Mouse (Mus musculus) megakaryocyte progenitor cell, adult 5-6 weeks (primary cell): ENCODE results near the gene Galnt9. TPM values are rescaled to one million over a fixed set of nuclear protein-coding genes. Genes with fewer than 3 reads are reported as not detected.

ENCODE experiments used
- ATAC-seq: replicated peaks from 2 replicates; pipeline ENCODE4 v1.8.0; 2016; ENCODE audit warnings: mild to moderate bottlenecking, moderate TSS enrichment, inconsistent platforms; ENCODE audit not compliant: poor library complexity
- total RNA-seq, 2 experiments: library from RNA; stranded (forward) in 1 of 2; stranded (reverse) in 1 of 2; fragments of 157-497, 149-512 nt in 1 of 2; fragments of 200-1000 nt in 1 of 2; gene quantifications; 2 replicates each; pipeline versions ENCODE4 v1.2.3 to v1.2.4; 2015 to 2017

The Galnt9 gene
- total RNA-seq (2015) (0.39 TPM in 1 of 2 replicates, not detected in the other), total RNA-seq (2017) (0.12 TPM in 1 of 2 replicates, not detected in the other)

- peak; percentile 91 for ATAC-seq
Measured at GRCm38 (mm10) chr5:110543951-110544690, at the start of gene Galnt9. TSS of gene Galnt9 (plus strand) at chr5:110544355.

GRCm38 (mm10) chr5:110494396-110494795 lies 49.8 kb upstream of the Galnt9 start:
- ATAC-seq: no peak

GRCm38 (mm10) chr5:110495051-110495450 lies 49.1 kb upstream of the Galnt9 start:
- no peak for ATAC-seq

GRCm38 (mm10) chr5:110497556-110497955 lies 46.6 kb upstream of the Galnt9 start:
- no peak for ATAC-seq

- ATAC-seq: no peak
Measured at GRCm38 (mm10) chr5:110498071-110498470, 46.1 kb upstream of the Galnt9 start.

DNA sequence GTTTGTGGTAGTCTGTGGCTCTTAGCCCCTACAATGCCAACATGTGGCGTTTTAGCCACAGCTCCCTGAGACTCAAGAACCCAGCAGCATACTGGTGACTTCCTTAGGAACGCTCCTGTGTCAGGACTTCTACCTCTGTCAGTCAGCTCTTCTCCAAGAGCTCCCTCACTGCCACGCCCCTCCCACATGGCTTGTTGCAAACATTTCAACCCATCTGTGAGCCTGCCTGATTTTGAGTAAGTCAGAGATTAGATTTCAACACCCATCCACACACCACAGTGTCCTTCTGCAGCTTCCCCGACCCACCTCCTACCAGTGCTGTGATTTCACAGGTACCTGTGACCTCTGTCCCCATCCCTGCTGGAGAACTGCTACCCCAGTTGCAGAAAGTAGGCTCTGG lies 43.9 kb upstream of the Galnt9 start:
- no peak for ATAC-seq

- no peak for ATAC-seq
Measured at GRCm38 (mm10) chr5:110503361-110503760, 40.8 kb upstream of the Galnt9 start.

- no peak for ATAC-seq
Measured at GRCm38 (mm10) chr5:110505611-110506294, 38.4 kb upstream of the Galnt9 start.

GRCm38 (mm10) chr5:110506295-110506616 lies 37.9 kb upstream of the Galnt9 start:
- no peak for ATAC-seq

DNA sequence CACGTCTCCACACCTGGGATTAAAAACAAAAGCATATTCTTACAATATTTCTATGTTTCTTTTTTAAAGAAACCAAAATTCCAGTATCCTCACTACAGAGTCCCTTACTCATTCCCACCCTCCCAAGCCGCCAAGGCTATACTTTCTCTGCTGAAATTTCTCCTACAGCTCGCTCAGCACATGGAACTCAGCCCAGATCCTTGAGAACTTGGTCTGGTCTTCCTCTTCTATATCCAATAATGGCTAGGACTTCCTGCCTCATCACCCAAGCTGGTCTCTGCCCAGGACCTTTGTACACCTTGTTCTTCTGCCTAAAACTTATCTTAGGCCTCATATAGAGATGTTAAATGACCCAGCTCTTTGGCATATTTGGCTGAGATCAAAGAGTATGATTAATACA lies 37.3 kb upstream of the Galnt9 start:
- ATAC-seq: no peak

DNA sequence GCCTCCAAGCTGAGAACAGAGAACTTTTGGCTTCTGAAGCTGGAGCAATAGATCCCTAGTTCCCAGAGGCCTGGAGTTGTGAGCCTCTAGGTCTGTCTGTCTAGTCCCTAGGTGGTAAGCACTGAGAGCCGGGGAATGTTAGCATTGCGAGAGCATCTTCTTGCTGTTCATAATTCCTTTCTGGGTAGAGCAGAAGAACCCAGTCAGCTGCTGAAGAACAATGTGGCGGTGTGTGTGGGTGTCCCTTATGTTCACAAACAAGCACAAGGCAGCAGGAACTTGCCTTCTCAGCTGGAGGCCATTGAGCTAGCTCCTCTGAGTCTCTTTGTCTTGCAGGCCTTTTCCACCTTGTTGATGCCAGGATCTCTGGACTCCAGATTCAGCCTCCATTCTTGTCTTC lies 36.2 kb upstream of the Galnt9 start:
- no peak for ATAC-seq

DNA sequence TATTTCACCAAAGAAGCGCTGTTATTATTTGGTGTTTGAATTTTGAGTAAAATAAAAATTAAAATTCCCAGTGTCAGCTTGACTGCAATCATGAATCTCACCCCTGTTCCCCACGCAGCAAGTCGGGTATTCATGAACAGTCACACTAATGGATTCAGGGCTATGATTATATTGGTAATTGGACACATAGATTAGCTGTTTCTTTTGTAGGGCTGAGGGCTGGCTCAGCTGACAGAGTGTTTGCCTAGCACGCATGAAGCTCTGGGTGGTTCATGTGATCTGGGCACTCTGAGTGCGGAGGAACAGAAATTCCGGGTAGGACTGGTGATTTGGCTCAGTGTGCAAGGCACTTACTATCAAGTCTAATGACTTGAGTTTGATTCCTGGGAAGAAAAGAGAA lies 33.8 kb upstream of the Galnt9 start:
- ATAC-seq: no peak

GRCm38 (mm10) chr5:110513791-110514190 lies 30.4 kb upstream of the Galnt9 start:
- ATAC-seq: no peak

DNA sequence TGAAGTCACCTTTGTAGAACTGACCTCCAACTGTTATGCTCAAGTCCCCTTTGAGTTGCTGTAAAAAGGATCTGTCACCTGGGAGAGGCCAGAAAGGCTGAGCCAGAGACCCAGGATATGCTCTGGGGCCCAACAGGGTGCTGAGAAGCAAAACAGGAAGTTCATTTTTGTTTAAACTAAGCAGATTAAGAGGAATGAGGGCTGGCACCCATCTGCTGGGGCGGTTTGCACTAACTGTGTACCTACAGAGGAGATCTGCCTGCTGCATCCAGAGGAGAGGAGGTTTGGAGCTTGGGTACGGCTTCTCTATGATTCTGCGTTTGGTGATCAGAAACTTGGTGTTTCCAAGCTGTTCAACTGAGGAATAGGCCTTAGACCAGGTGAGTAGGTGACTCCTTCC lies 29.5 kb upstream of the Galnt9 start:
- 0 out of 2 replicates have a peak, but pooled peaks have one; percentile 29 for ATAC-seq

- ATAC-seq: no peak
Measured at GRCm38 (mm10) chr5:110516390-110516789, 27.8 kb upstream of the Galnt9 start.

- no peak for ATAC-seq
Measured at GRCm38 (mm10) chr5:110518086-110518783, 25.9 kb upstream of the Galnt9 start.

GRCm38 (mm10) chr5:110520974-110521373 lies 23.2 kb upstream of the Galnt9 start:
- no peak for ATAC-seq

DNA sequence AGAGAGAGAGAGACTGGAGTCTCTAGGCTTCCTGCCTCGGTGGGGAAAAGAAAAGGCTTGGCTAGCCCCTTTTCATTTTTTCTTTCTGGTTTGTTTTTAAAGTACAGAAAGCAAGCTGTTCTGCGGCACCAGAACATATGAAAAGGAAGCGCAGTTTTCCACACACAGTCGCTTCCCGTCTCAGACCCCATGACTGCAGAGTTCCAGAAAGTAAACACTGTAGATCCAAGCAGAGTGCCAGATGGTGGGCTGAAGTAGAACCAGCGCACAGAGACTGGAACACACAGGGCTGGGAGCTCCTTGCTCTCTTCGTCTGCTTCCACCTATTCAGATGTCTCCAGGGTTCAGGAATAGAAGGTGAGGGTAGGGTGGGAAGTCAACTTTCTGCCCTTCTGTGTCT lies 22.3 kb upstream of the Galnt9 start:
- no peak for ATAC-seq

DNA sequence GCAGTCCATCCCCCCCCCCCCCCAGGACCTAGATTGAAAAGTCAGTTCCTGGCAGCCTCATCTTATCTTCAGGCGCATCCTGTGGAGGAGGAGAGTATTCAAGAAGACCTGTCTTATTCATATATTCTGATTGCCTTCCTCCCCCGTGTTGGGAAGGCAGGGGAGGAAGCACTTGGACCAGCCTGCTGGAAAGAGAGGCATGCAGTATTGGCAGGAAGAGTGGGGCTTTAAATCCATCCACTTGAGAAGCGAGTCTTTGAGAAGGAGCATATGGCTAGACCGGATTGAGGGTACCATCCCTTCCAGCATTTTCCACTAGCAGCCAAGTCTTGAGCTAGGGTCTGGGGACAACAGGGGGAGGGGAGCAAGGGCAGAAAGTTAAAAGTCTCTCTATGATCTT lies 20.9 kb upstream of the Galnt9 start:
- ATAC-seq: no peak

- no peak for ATAC-seq
Measured at GRCm38 (mm10) chr5:110525701-110526100, 18.5 kb upstream of the Galnt9 start.

- ATAC-seq: no peak
Measured at GRCm38 (mm10) chr5:110526556-110526955, 17.6 kb upstream of the Galnt9 start.

DNA sequence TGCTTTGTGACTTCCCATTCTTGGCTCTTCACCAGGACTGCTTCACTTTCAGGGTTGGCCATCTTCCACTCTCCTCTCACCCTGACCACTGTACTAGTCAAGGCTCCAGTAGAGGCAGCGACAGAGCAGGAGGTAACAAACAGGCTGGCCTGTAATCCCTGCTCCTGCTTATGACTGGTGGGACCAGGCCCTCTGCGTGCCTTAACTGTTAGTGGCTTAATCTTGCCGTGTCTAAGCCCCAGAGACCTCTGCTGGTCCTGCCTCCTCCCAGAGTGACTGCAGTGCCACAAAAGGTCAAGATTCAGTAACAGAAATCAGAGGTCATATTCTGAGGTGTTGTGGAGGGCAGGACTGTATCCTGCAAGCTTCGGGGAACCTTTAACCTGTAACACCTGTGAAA lies 13.1 kb upstream of the Galnt9 start:
- ATAC-seq: no peak
